Mouse (Mus musculus) myocyte (in vitro differentiated cells): ENCODE results near the gene Dkk3.

ENCODE experiments used
- CEBPB ChIP-seq: IDR thresholded peaks from 2 replicates; pipeline ENCODE4 v1.6.1; 2011; ENCODE audit warnings: mild to moderate bottlenecking, moderate library complexity; ENCODE audit not compliant: poor library complexity, insufficient read depth, severe bottlenecking
- E2F4 ChIP-seq: IDR thresholded peaks from one replicate; pipeline ENCODE4 v1.6.1; 2011; ENCODE audit warnings: mild to moderate bottlenecking, control low read depth, moderate library complexity; ENCODE audit not compliant: insufficient read depth
- MAX ChIP-seq: IDR thresholded peaks from one replicate; pipeline ENCODE4 v1.6.1; 2011; ENCODE audit warnings: low read depth, mild to moderate bottlenecking, control low read depth
- MYOD1 ChIP-seq, 3 experiments: IDR thresholded peaks; one replicate each; pipeline ENCODE4 v1.6.1; 2011; ENCODE audit warnings: control low read depth in 2 of 3, low read depth in 2 of 3, mild to moderate bottlenecking in 2 of 3, moderate library complexity in 1 of 3; ENCODE audit not compliant: insufficient read length in 2 of 3, control insufficient read depth in 1 of 3
- MYOG ChIP-seq, 3 experiments: IDR thresholded peaks; one replicate each; pipeline ENCODE4 v1.6.1; 2011; ENCODE audit warnings: control low read depth in 2 of 3, low read depth in 2 of 3, mild to moderate bottlenecking in 2 of 3; ENCODE audit not compliant: insufficient read length in 2 of 3, control insufficient read depth in 1 of 3, insufficient read depth in 1 of 3
- POLR2A ChIP-seq: IDR thresholded peaks from one replicate; pipeline ENCODE4 v1.6.1; 2011; ENCODE audit warnings: low read depth, mild to moderate bottlenecking, control low read depth, moderate library complexity; ENCODE audit not compliant: insufficient read length
- POLR2AphosphoS2 ChIP-seq: IDR thresholded peaks from one replicate; pipeline ENCODE4 v1.6.1; 2011; ENCODE audit warnings: low read depth, control low read depth; ENCODE audit not compliant: insufficient read length
- REST ChIP-seq: IDR thresholded peaks from one replicate; pipeline ENCODE4 v1.6.1; 2011; ENCODE audit warnings: mild to moderate bottlenecking, control low read depth, moderate library complexity; ENCODE audit not compliant: insufficient read depth, insufficient read length
- TCF12 ChIP-seq: IDR thresholded peaks from one replicate; pipeline ENCODE4 v1.6.1; 2011; ENCODE audit warnings: mild to moderate bottlenecking, control low read depth; ENCODE audit not compliant: poor library complexity, insufficient read depth, severe bottlenecking
- TCF3 ChIP-seq: IDR thresholded peaks from one replicate; pipeline ENCODE4 v1.6.1; 2011; ENCODE audit warnings: low read depth, control low read depth; ENCODE audit not compliant: insufficient read length
- USF1 ChIP-seq: IDR thresholded peaks from one replicate; pipeline ENCODE4 v1.6.1; 2011; ENCODE audit warnings: low read depth, mild to moderate bottlenecking, control low read depth, moderate library complexity

- TF ChIP-seq POLR2A (no peak), E2F4 (no peak), MAX (no peak), MYOD1 (IDR thresholded peaks at IDR 0.05; ENCODE audit: control insufficient read depth in 1 of 3, insufficient read length in 2 of 3, low read depth in 2 of 3) (peak in 2 of 3 experiments; percentile 25 to 30), TCF12 (no peak), CEBPB (no peak), REST (no peak), USF1 (no peak), POLR2AphosphoS2 (no peak), TCF3 (no peak), MYOG (IDR thresholded peaks at IDR 0.05; ENCODE audit: control insufficient read depth in 1 of 3, insufficient read depth in 1 of 3, insufficient read length in 2 of 3, low read depth in 2 of 3) (no peak)
Measured at GRCm38 (mm10) chr7:112184519-112185225, 25.8 kb upstream of the Dkk3 start.
